In genomic region chr17:24393527-24393926, GRCm38 (mm10) we compare ENCODE assay signal across 25 mouse cellular contexts. TPM values are rescaled to one million over a fixed set of nuclear protein-coding genes. Genes with fewer than 3 reads are reported as not detected.
A peak's percentile ranks its signal among the peaks of the same experiment; 100 is the strongest.
DNase-seq lines count a peak whose midpoint lies in the region; ATAC-seq lines count a peak whose summit lies in the region.
"Had no signal": no experiment of that assay in that cellular context is flagged by ENCODE, and none has a peak within 500 bp of the region (broad histone marks: within the 10 kb centered on the region; RNA-seq: fewer than 3 reads in every experiment).

No protein-coding gene starts in this region.

- no peak overlapping the region for H3K4me3 ChIP-seq in lung, embryonic 15.5 days
- H3K4me3 ChIP-seq in intestine, embryonic 15.5 days (replicated peaks): no peak overlapping the region
- H3K4me3 ChIP-seq in stomach, embryonic 16.5 days (replicated peaks; ENCODE audit: low read length): no peak overlapping the region
- H3K4me3 ChIP-seq: embryonic facial prominence, embryonic 13.5 days; forebrain, embryonic 15.5 days; heart, adult 2 months; heart, embryonic 13.5 days; kidney, embryonic 15.5 days; limb, embryonic 13.5 days; liver, embryonic 15.5 days had no signal

- peak; percentile 16 for DNase-seq in kidney, adult 18-20 months
- DNase-seq in kidney, postnatal 14 days: no peak
- DNase-seq in lung, postnatal 14 days: no peak
- no peak for DNase-seq in frontal cortex, postnatal 14 days (ENCODE audit: low spot score in 2 of 2)
- DNase-seq in left cerebral cortex, adult 8-10 months (ENCODE audit: low spot score in 2 of 2): no peak
- DNase-seq: adrenal gland, postnatal 14 days; cerebellum, adult 2 months; cerebellum, postnatal 25 days; gastrocnemius, postnatal 36 days; heart, adult 2 months; heart, postnatal 14 days had no signal

- no peak overlapping the region for H3K4me2 ChIP-seq in lung, embryonic 15.5 days
- H3K4me2 ChIP-seq in intestine, embryonic 15.5 days (replicated peaks): no peak overlapping the region
- no peak overlapping the region for H3K4me2 ChIP-seq in stomach, embryonic 16.5 days (ENCODE audit: low read depth, low read length)
- H3K4me2 ChIP-seq: embryonic facial prominence, embryonic 13.5 days; forebrain, embryonic 15.5 days; heart, embryonic 13.5 days; kidney, embryonic 15.5 days; limb, embryonic 13.5 days; liver, embryonic 15.5 days; midbrain, embryonic 11.5 days had no signal

- WGBS in lung, embryonic 15.5 days: 22% methylated on average over 4 of the region's 4 CpGs
- 23% methylated on average over 4 of the region's 4 CpGs for WGBS in intestine, embryonic 15.5 days
- WGBS in stomach, embryonic 16.5 days: 33% methylated on average over 4 of the region's 4 CpGs

- no peaks in the 10 kb centered on the region for H3K27me3 ChIP-seq in lung, embryonic 15.5 days
- no peaks in the 10 kb centered on the region for H3K27me3 ChIP-seq in intestine, embryonic 15.5 days (replicated peaks)
- no peaks in the 10 kb centered on the region for H3K27me3 ChIP-seq in stomach, embryonic 16.5 days (ENCODE audit: control insufficient read depth, insufficient read depth, low read length)
- H3K27me3 ChIP-seq: embryonic facial prominence, embryonic 13.5 days; forebrain, embryonic 15.5 days; heart, embryonic 13.5 days; kidney, embryonic 15.5 days; limb, embryonic 13.5 days; liver, embryonic 15.5 days had no signal

- H3K9ac ChIP-seq in lung, embryonic 15.5 days: no peak overlapping the region
- no peak overlapping the region for H3K9ac ChIP-seq in intestine, embryonic 15.5 days
- H3K9ac ChIP-seq in stomach, embryonic 16.5 days (ENCODE audit: low read length): no peak overlapping the region
- H3K9ac ChIP-seq: embryonic facial prominence, embryonic 13.5 days; forebrain, embryonic 15.5 days; heart, embryonic 13.5 days; kidney, embryonic 15.5 days; limb, embryonic 13.5 days; liver, embryonic 15.5 days had no signal

- ATAC-seq in lung, embryonic 15.5 days (ENCODE audit: borderline replicate concordance, extremely low read depth, low FRiP score, low TSS enrichment): peak; percentile 72
- ATAC-seq in intestine, embryonic 15.5 days: peak; percentile 92
- peak; percentile 91 for ATAC-seq in stomach, embryonic 16.5 days (ENCODE audit: insufficient read depth, low FRiP score)
- ATAC-seq: forebrain, embryonic 15.5 days had no signal

- H3K4me1 ChIP-seq in lung, embryonic 15.5 days: no peaks in the 10 kb centered on the region
- no peaks in the 10 kb centered on the region for H3K4me1 ChIP-seq in intestine, embryonic 15.5 days (replicated peaks)
- no peaks in the 10 kb centered on the region for H3K4me1 ChIP-seq in stomach, embryonic 16.5 days (ENCODE audit: control insufficient read depth, insufficient read depth, low read length)
- H3K4me1 ChIP-seq: embryonic facial prominence, embryonic 13.5 days; forebrain, embryonic 15.5 days; heart, embryonic 13.5 days; kidney, embryonic 15.5 days; limb, embryonic 13.5 days; liver, embryonic 15.5 days had no signal

- H3K36me3 ChIP-seq in lung, embryonic 15.5 days: peaks cover 14% of the 10 kb centered on the region
- 0 out of 2 replicates have a peak, but pooled peaks cover 3% of the 10 kb centered on the region for H3K36me3 ChIP-seq in intestine, embryonic 15.5 days
- H3K36me3 ChIP-seq in stomach, embryonic 16.5 days (ENCODE audit: control insufficient read depth, insufficient read depth, low read length): no peaks in the 10 kb centered on the region
- H3K36me3 ChIP-seq: embryonic facial prominence, embryonic 13.5 days; limb, embryonic 13.5 days had no signal

- peak overlapping the region; percentile 15; the same call in 1 of the 2 replicates for H3K27ac ChIP-seq in lung, embryonic 15.5 days
- no peak overlapping the region for H3K27ac ChIP-seq in intestine, embryonic 15.5 days
- H3K27ac ChIP-seq in stomach, embryonic 16.5 days (ENCODE audit: low read length): peak overlapping the region; percentile 42; the same call in 1 of the 2 replicates
- H3K27ac ChIP-seq: embryonic facial prominence, embryonic 13.5 days; forebrain, embryonic 15.5 days; heart, adult 2 months; heart, embryonic 13.5 days; kidney, embryonic 15.5 days; limb, embryonic 13.5 days; liver, embryonic 15.5 days had no signal

- no peaks in the 10 kb centered on the region for H3K9me3 ChIP-seq in lung, embryonic 15.5 days
- no peaks in the 10 kb centered on the region for H3K9me3 ChIP-seq in intestine, embryonic 15.5 days
- no peaks in the 10 kb centered on the region for H3K9me3 ChIP-seq in stomach, embryonic 16.5 days (replicated peaks; ENCODE audit: control insufficient read depth, low read length)
- H3K9me3 ChIP-seq: embryonic facial prominence, embryonic 13.5 days; forebrain, embryonic 15.5 days; heart, embryonic 13.5 days; kidney, embryonic 15.5 days; limb, embryonic 13.5 days; liver, embryonic 15.5 days had no signal

RNA-seq across cellular contexts. Expression of gene Rnps1, which starts 20.8 kb away (rescaled TPM):
- 258 and 262 TPM in 2 replicates for polyA plus RNA-seq in lung, embryonic 15.5 days (2015; fragmentation: Nextera tagmentation; extraction: Ambion mirVana)
- 250 and 257 TPM in 2 replicates for polyA plus RNA-seq in intestine, embryonic 15.5 days (2015; fragmentation: Nextera tagmentation; extraction: Ambion mirVana)
- polyA plus RNA-seq in stomach, embryonic 16.5 days (2015; fragmentation: Nextera tagmentation; extraction: Ambion mirVana): 216 and 217 TPM in 2 replicates
- total RNA-seq in left cerebral cortex, adult 8-10 months (2022): 100 to 1,000 TPM; 128 to 131 (median 129) TPM

RNA-seq across cellular contexts. Expression of gene Eci1, which starts 32.9 kb away (rescaled TPM):
- 90.4 and 90.6 TPM in 2 replicates for polyA plus RNA-seq in lung, embryonic 15.5 days (2015; fragmentation: Nextera tagmentation; extraction: Ambion mirVana)
- 122 and 137 TPM in 2 replicates for polyA plus RNA-seq in intestine, embryonic 15.5 days (2015; fragmentation: Nextera tagmentation; extraction: Ambion mirVana)
- 153 and 166 TPM in 2 replicates for polyA plus RNA-seq in stomach, embryonic 16.5 days (2015; fragmentation: Nextera tagmentation; extraction: Ambion mirVana)
- 10 to 100 TPM; 24.1 to 34.1 (median 31.1) TPM for total RNA-seq in left cerebral cortex, adult 8-10 months (2022)

RNA-seq across cellular contexts. Expression of gene Abca3, which starts 41.8 kb away (rescaled TPM):
- polyA plus RNA-seq in lung, embryonic 15.5 days (2015; fragmentation: Nextera tagmentation; extraction: Ambion mirVana): 18.2 and 23.1 TPM in 2 replicates
- polyA plus RNA-seq in intestine, embryonic 15.5 days (2015; fragmentation: Nextera tagmentation; extraction: Ambion mirVana): 10.1 and 11.1 TPM in 2 replicates
- 12.2 and 14.0 TPM in 2 replicates for polyA plus RNA-seq in stomach, embryonic 16.5 days (2015; fragmentation: Nextera tagmentation; extraction: Ambion mirVana)
- total RNA-seq in left cerebral cortex, adult 8-10 months (2022): 10 to 100 TPM; 70.2 to 79.0 (median 72.0) TPM

RNA-seq across cellular contexts. Expression of gene Abca17, which starts 42.7 kb away (rescaled TPM):
- polyA plus RNA-seq in lung, embryonic 15.5 days (2015; fragmentation: Nextera tagmentation; extraction: Ambion mirVana): 0.21 and 0.35 TPM in 2 replicates
- polyA plus RNA-seq in intestine, embryonic 15.5 days (2015; fragmentation: Nextera tagmentation; extraction: Ambion mirVana): 0.06 TPM in 1 of 2 replicates, not detected in the other
- polyA plus RNA-seq in stomach, embryonic 16.5 days (2015; fragmentation: Nextera tagmentation; extraction: Ambion mirVana): not detected in 2 replicates
- 1 to 10 TPM in 2 of 4 experiments, under 1 TPM in 2; 0.82 to 1.4 (median 1.1) TPM for total RNA-seq in left cerebral cortex, adult 8-10 months (2022)
- total RNA-seq: adrenal gland, postnatal 14 days; gastrocnemius, adult 18-20 months; gastrocnemius, postnatal 36 days; heart, adult 2 months; heart, postnatal 14 days; megakaryocyte progenitor cell, adult 5-6 weeks had no signal
- polyA plus RNA-seq: embryonic facial prominence, embryonic 13.5 days; forebrain, embryonic 15.5 days; heart, adult 2 months; hindbrain, embryonic 11.5 days; limb, embryonic 13.5 days; liver, embryonic 15.5 days; midbrain, embryonic 11.5 days; thymus, postnatal 0 days had no signal

RNA-seq across cellular contexts. Expression of gene Dnase1l2, which starts 49.4 kb away (rescaled TPM):
- polyA plus RNA-seq in lung, embryonic 15.5 days (2015; fragmentation: Nextera tagmentation; extraction: Ambion mirVana): 1.9 and 2.0 TPM in 2 replicates
- 1.4 and 2.1 TPM in 2 replicates for polyA plus RNA-seq in intestine, embryonic 15.5 days (2015; fragmentation: Nextera tagmentation; extraction: Ambion mirVana)
- 9.2 and 19.9 TPM in 2 replicates for polyA plus RNA-seq in stomach, embryonic 16.5 days (2015; fragmentation: Nextera tagmentation; extraction: Ambion mirVana)
- 1 to 10 TPM; 3.7 to 6.9 (median 5.1) TPM for total RNA-seq in left cerebral cortex, adult 8-10 months (2022)
